Mouse (Mus musculus) stomach, postnatal 0 days (tissue): ENCODE data around the gene Stom. TPM values are rescaled to one million over a fixed set of nuclear protein-coding genes. Genes with fewer than 3 reads are reported as not detected.

Experiments
- ATAC-seq: fragments of 200-750 bp; cut with Nextera tagmentation; 2 replicates; pipeline ENCODE4 v1.8.0; 2017; ENCODE audit not compliant: low FRiP score, low TSS enrichment
- DNase-seq: peaks from one replicate; pipeline ENCODE4 v3.0.0-alpha.2; 2016; ENCODE audit warnings: low spot score
- H3K27ac ChIP-seq: fragments of 300-500 bp; sonication (generic); replicated peaks from 2 replicates; pipeline ENCODE4 v1.5.1; 2014; ENCODE audit warnings: mild to moderate bottlenecking, control low read depth
- H3K27me3 ChIP-seq: fragments of 300-500 bp; sonication (generic); 2 replicates; pipeline ENCODE4 v1.6.1; 2014; ENCODE audit warnings: low read length; ENCODE audit not compliant: control insufficient read depth, insufficient read depth
- H3K36me3 ChIP-seq: fragments of 300-500 bp; sonication (generic); 2 replicates; pipeline ENCODE4 v1.6.1; 2014; ENCODE audit warnings: low read length, mixed read lengths; ENCODE audit not compliant: control insufficient read depth, insufficient read depth
- H3K4me1 ChIP-seq: fragments of 300-500 bp; sonication (generic); replicated peaks from 2 replicates; pipeline ENCODE4 v1.6.1; 2014; ENCODE audit warnings: antibody characterized with exemption; ENCODE audit not compliant: control insufficient read depth, insufficient read depth
- H3K4me2 ChIP-seq: fragments of 300-500 bp; sonication (generic); replicated peaks from 2 replicates; pipeline ENCODE4 v1.6.1; 2014; ENCODE audit warnings: low read depth, mild to moderate bottlenecking, control low read depth, moderate library complexity
- H3K4me3 ChIP-seq: fragments of 300-500 bp; sonication (generic); 2 replicates; pipeline ENCODE4 v1.5.1; 2014; ENCODE audit warnings: low read depth, low read length, control low read depth
- H3K9ac ChIP-seq: fragments of 300-500 bp; sonication (generic); 2 replicates; pipeline ENCODE4 v1.6.1; 2014; ENCODE audit warnings: mild to moderate bottlenecking, low read length, control low read depth, mixed read lengths
- H3K9me3 ChIP-seq: fragments of 300-500 bp; sonication (generic); 2 replicates; pipeline ENCODE4 v1.6.1; 2016; ENCODE audit warnings: low read length; ENCODE audit not compliant: control insufficient read depth
- CTCF ChIP-seq: IDR thresholded peaks from 2 replicates; pipeline ENCODE4 v1.5.1; 2016; ENCODE audit warnings: antibody characterized with exemption, low read depth, mild to moderate bottlenecking, moderate library complexity
- EP300 ChIP-seq: optimal IDR thresholded peaks from 2 replicates; pipeline ENCODE3; 2016; ENCODE audit warnings: antibody characterized with exemption
- WGBS: fragments of 180-500 bp; shearing (Covaris S2); extraction: QIAGEN DNeasy Blood & Tissue Kit; methylation state at CpG from one replicate; pipeline ENCODE4 v1.1.7; 2014; 5-methylcytosine and 5-hydroxymethylcytosine counted together
- polyA plus RNA-seq: library from polyadenylated mRNA; unstranded; fragments of >200 nt; fragmentation: Nextera tagmentation; extraction: Ambion mirVana; gene quantifications from 2 replicates; pipeline ENCODE4 v1.2.1, GENCODE M21; 2015

The Stom gene
- polyA plus RNA-seq: 53.5 and 56.9 TPM in 2 replicates

DNA sequence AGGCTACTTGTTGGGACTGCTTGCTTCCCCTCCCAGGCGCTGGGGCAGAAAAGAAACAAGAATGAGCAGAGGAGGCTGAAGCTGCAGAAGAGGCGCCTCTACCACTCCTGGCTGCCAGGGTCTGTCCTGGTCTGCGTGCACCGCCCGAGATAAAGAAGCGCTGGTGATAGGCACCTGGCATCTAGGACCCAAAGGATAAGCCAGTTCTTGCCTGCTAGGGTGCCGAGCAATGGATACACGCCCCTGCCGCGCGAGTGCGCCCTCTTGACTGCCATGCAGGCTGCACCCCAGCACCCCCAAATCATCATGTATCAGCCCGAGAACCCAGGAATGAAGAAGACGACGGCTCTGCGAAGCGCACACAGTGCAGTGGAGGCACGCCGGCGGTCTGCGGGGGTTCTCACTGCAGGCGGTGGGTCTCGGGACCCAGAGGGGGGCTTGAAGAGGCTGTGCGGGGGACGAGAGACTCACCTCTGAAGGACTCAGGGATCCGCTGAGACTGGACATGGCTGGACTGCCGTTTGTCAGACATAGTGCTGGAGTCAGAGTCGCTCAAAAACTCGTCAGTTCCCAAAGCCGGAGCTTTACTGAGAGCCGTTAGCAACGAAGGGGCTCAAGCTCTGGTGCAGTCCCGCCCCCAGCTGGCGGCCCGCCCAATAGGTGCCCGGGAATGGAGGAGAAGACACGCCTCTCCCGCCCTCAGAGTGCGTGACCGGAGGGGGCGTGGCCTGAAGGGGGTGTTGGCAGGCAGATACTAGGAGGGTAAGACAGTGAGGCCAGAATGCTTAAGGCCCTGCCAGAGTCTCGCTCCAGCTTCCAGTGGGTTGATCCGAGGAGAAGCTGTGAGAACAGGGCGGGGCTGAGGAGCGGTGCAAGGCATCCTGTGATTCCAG is at the start of gene Stom:
TSS of gene Stom (minus strand) at position 589 of the 893 bp plus-strand sequence.
- Histone ChIP-seq H3K4me3 (peak within 1 kb of the TSS; percentile 74), H3K9me3 (no peaks in the 10 kb centered on the region), H3K36me3 (no peaks in the 10 kb centered on the region), H3K27ac (peak within 1 kb of the TSS; percentile 97), H3K4me1 (0 out of 2 replicates have a peak, but pooled peaks cover 3% of the 10 kb centered on the region), H3K9ac (peak within 1 kb of the TSS; percentile 87), H3K27me3 (no peaks in the 10 kb centered on the region), H3K4me2 (peak within 1 kb of the TSS; percentile 96)
- TF ChIP-seq EP300: no peak
- TF ChIP-seq CTCF: peak; percentile 43
- DNase-seq: peak; percentile 100
- WGBS: under 1% methylated on average over 45 of the region's 45 CpGs
- ATAC-seq: peak; percentile 96

DNA sequence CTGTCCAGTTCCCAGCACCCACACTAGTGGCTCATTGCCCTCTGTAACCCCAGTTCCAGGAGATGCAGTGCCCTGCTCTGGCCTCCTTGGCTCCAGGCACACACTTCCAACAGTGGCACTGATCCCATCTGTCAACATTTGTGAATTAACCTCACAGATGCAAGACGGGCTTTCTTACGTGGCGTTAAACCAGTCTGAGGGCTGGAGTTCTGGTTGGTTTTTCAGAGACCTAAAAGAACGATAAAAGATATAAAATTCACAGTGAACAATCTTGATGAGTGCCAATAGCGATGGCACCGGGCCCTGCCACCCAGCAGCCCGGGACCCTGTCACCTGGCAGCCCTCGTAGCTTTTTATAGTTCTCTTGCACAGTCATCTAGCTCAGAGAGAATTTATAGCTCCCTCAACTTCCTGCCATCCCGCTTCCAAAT is 48.7 kb upstream of the Stom start:
- Histone ChIP-seq H3K4me1 (no peaks in the 10 kb centered on the region), H3K36me3 (no peaks in the 10 kb centered on the region), H3K27me3 (no peaks in the 10 kb centered on the region), H3K9ac (no peak overlapping the region), H3K27ac (no peak overlapping the region), H3K4me3 (no peak overlapping the region), H3K4me2 (no peak overlapping the region), H3K9me3 (no peaks in the 10 kb centered on the region)
- DNase-seq (no peak), ATAC-seq (no peak)
- TF ChIP-seq CTCF (no peak), EP300 (no peak)
- 67% methylated on average over 9 of the region's 9 CpGs for WGBS

- Histone ChIP-seq H3K36me3 (no peaks in the 10 kb centered on the region), H3K4me3 (no peak overlapping the region), H3K9ac (no peak overlapping the region), H3K4me1 (no peaks in the 10 kb centered on the region), H3K4me2 (no peak overlapping the region), H3K27me3 (no peaks in the 10 kb centered on the region), H3K9me3 (no peaks in the 10 kb centered on the region), H3K27ac (no peak overlapping the region)
- TF ChIP-seq EP300 (no peak), CTCF (no peak)
- ATAC-seq (no peak), DNase-seq (no peak)
- 60% methylated on average over 9 of the region's 9 CpGs for WGBS
Measured at GRCm38 (mm10) chr2:35379306-35379705, 42.5 kb upstream of the Stom start.

DNA sequence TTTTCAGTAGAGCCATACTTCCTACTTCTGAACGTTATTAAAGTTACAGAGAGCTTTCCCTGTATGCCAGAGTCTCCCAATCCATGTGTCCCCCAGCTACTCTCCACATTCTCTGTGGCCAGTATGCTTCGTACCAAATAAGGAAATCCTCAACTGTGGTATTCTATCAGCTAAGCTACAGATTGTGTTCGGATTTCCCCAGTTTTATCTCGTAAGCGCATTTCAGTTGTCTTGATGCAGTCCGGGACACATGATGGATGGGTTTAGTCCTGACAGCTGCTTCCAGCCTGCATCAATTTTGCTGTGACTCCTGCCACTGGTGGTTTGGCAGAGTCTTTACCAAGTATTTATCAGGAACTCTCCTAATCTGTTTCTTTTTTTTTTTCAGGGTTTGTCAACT is 40.8 kb upstream of the Stom start:
- no peak overlapping the region for H3K4me3 ChIP-seq
- ATAC-seq (no peak), DNase-seq (no peak)
- no peak overlapping the region for H3K4me2 ChIP-seq
- no peaks in the 10 kb centered on the region for H3K27me3 ChIP-seq
- H3K4me1 ChIP-seq: no peaks in the 10 kb centered on the region
- H3K9ac ChIP-seq: no peak overlapping the region
- TF ChIP-seq CTCF (no peak), EP300 (no peak)
- 11% methylated on average over 6 of the region's 6 CpGs for WGBS
- H3K27ac ChIP-seq: no peak overlapping the region
- H3K9me3 ChIP-seq: no peaks in the 10 kb centered on the region
- no peaks in the 10 kb centered on the region for H3K36me3 ChIP-seq

- Histone ChIP-seq H3K4me1 (no peaks in the 10 kb centered on the region), H3K4me2 (no peak overlapping the region), H3K9me3 (no peaks in the 10 kb centered on the region), H3K27me3 (no peaks in the 10 kb centered on the region), H3K27ac (no peak overlapping the region), H3K36me3 (no peaks in the 10 kb centered on the region), H3K4me3 (no peak overlapping the region), H3K9ac (no peak overlapping the region)
- DNase-seq: peak; percentile 28
- TF ChIP-seq EP300 (no peak), CTCF (peak; percentile 83)
- 28% methylated on average over 3 of the region's 3 CpGs for WGBS
- ATAC-seq: no peak
Measured at GRCm38 (mm10) chr2:35373003-35373402, 36.2 kb upstream of the Stom start.

DNA sequence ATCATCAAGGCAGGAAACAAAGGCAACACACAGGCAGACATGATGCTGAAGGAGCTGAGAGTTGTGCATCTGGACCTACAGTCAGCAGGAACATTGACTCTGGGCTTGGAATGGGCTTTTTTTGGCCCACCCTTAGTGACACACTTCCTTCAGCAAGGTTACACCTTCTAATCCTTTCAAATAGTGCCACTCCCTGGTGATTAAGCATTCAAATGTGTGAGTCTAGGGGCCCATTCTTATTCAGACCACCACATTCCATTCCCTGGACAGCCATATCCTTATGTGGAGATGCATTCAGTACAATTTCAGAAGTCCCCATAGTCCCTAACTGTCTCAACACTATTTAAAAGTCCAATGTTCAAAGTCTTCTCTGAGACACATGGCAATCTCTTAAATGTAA is 33.9 kb upstream of the Stom start:
- no peaks in the 10 kb centered on the region for H3K9me3 ChIP-seq
- DNase-seq (no peak), ATAC-seq (no peak)
- H3K4me2 ChIP-seq: no peak overlapping the region
- no peaks in the 10 kb centered on the region for H3K36me3 ChIP-seq
- no peak for TF ChIP-seq CTCF
- no peak for TF ChIP-seq EP300
- H3K9ac ChIP-seq: no peak overlapping the region
- no peak overlapping the region for H3K4me3 ChIP-seq
- H3K27ac ChIP-seq: no peak overlapping the region
- H3K4me1 ChIP-seq: no peaks in the 10 kb centered on the region
- H3K27me3 ChIP-seq: no peaks in the 10 kb centered on the region
